Mouse (Mus musculus): Measurements from ENCODE around the gene Hsd3b6.

- no peak for TF ChIP-seq POLR2AphosphoS2 (IDR thresholded peaks at IDR 0.05; ENCODE audit: low read length)
- TF ChIP-seq MAZ (IDR thresholded peaks at IDR 0.05; ENCODE audit: low read depth, low read length) = no peak
- TF ChIP-seq RAD21 (IDR thresholded peaks at IDR 0.05; ENCODE audit: low read depth, low read length) = no peak
- TF ChIP-seq CTCF (IDR thresholded peaks at IDR 0.05 in 2 of 3, conservative IDR thresholded peaks at IDR 0.05 in 1 of 3; ENCODE audit: control insufficient read depth in 1 of 3, insufficient read depth in 1 of 3, low read depth in 2 of 3, low read length in 3 of 3, poor library complexity in 1 of 3, severe bottlenecking in 1 of 3) = no peak
- no peak for TF ChIP-seq TCF12 (IDR thresholded peaks at IDR 0.05; ENCODE audit: low read depth, low read length)
- TF ChIP-seq EP300 (IDR thresholded peaks at IDR 0.05; ENCODE audit: low read depth in 1 of 2, low read length in 2 of 2) = no peak
Observed at GRCm38 (mm10) chr3:98852631-98853030, 38.4 kb upstream of the Hsd3b6 start.

Data from MEL (cell line).